Mouse (Mus musculus) ZHBTc4 (cell line): ENCODE data around the gene Gfer.

Experiments used
- DNase-seq: peaks from one replicate; pipeline ENCODE4 v3.0.0-alpha.2; 2011; ENCODE audit warnings: low read depth, low spot score

Gfer gene

GRCm38 (mm10) chr17:24648731-24649377 is 47.1 kb downstream of the Gfer start:
- DNase-seq, result no peak

GRCm38 (mm10) chr17:24647493-24647892 is 48.5 kb downstream of the Gfer start:
- DNase-seq, result no peak

- DNase-seq, result peak; percentile 58
Measured at GRCm38 (mm10) chr17:24646381-24646780, 49.6 kb downstream of the Gfer start.

- no peak for DNase-seq
Measured at GRCm38 (mm10) chr17:24645916-24646315, 50.0 kb downstream of the Gfer start.

- DNase-seq, result no peak
Measured at GRCm38 (mm10) chr17:24644875-24645721, 50.9 kb downstream of the Gfer start.

- no peak for DNase-seq
Measured at GRCm38 (mm10) chr17:24644030-24644715, 51.8 kb downstream of the Gfer start.
